Mouse (Mus musculus) lung, embryonic 16.5 days (tissue): Measurements from ENCODE around the gene Pik3r6. TPM values are rescaled to one million over a fixed set of nuclear protein-coding genes. Genes with fewer than 3 reads are reported as not detected.

Source experiments
- ATAC-seq: fragments of 200-750 bp; cut with Nextera tagmentation; 2 replicates; pipeline ENCODE4 v1.8.0; 2017; ENCODE audit warnings: low read depth, mild to moderate bottlenecking, moderate library complexity
- H3K27ac ChIP-seq: fragments of 300-500 bp; sonication (generic); 2 replicates; pipeline ENCODE4 v1.5.1; 2014; ENCODE audit warnings: mild to moderate bottlenecking, control low read depth, low read length
- H3K27me3 ChIP-seq: fragments of 300-500 bp; sonication (generic); 2 replicates; pipeline ENCODE4 v1.6.1; 2014; ENCODE audit warnings: low read depth, low read length, mixed read lengths; ENCODE audit not compliant: control insufficient read depth, insufficient read depth
- H3K36me3 ChIP-seq: fragments of 300-500 bp; sonication (generic); 2 replicates; pipeline ENCODE4 v1.6.1; 2014; ENCODE audit warnings: low read length; ENCODE audit not compliant: control insufficient read depth, insufficient read depth
- H3K4me1 ChIP-seq: fragments of 300-500 bp; sonication (generic); replicated peaks from 2 replicates; pipeline ENCODE4 v1.6.1; 2014; ENCODE audit warnings: low read length, mixed read lengths; ENCODE audit not compliant: control insufficient read depth, insufficient read depth
- H3K4me2 ChIP-seq: fragments of 300-500 bp; sonication (generic); 2 replicates; pipeline ENCODE4 v1.6.1; 2014; ENCODE audit warnings: low read depth, low read length, control low read depth
- H3K4me3 ChIP-seq: fragments of 300-500 bp; sonication (generic); 2 replicates; pipeline ENCODE4 v1.5.1; 2014; ENCODE audit warnings: mild to moderate bottlenecking, low read length, control low read depth
- H3K9ac ChIP-seq: fragments of 300-500 bp; sonication (generic); 2 replicates; pipeline ENCODE4 v1.6.1; 2014; ENCODE audit warnings: low read length, control low read depth
- H3K9me3 ChIP-seq: fragments of 300-500 bp; sonication (generic); 2 replicates; pipeline ENCODE4 v1.6.1; 2016; ENCODE audit warnings: low read length; ENCODE audit not compliant: control insufficient read depth
- WGBS: fragments of 180-500 bp; shearing (Covaris S2); extraction: QIAGEN DNeasy Blood & Tissue Kit; methylation state at CpG from one replicate; pipeline ENCODE4 v1.1.7; 2014; 5-methylcytosine and 5-hydroxymethylcytosine counted together
- polyA plus RNA-seq: library from polyadenylated mRNA; unstranded; fragments of >200 nt; fragmentation: Nextera tagmentation; extraction: Ambion mirVana; gene quantifications from 2 replicates; pipeline ENCODE4 v1.2.1, GENCODE M21; 2015

Gene Pik3r6
- polyA plus RNA-seq, 1 experiment from 2014 or later, result 6.0 TPM

- no peak overlapping the region for H3K27ac ChIP-seq
- H3K4me2 ChIP-seq, result no peak overlapping the region
- no peaks in the 10 kb centered on the region for H3K9me3 ChIP-seq
- no peaks in the 10 kb centered on the region for H3K27me3 ChIP-seq
- no peak for ATAC-seq
- H3K4me3 ChIP-seq, result no peak overlapping the region
- H3K9ac ChIP-seq, result no peak overlapping the region
- peaks cover 15% of the 10 kb centered on the region for H3K4me1 ChIP-seq
- 68% methylated on average over 3 of the region's 3 CpGs for WGBS
- H3K36me3 ChIP-seq, result no peaks in the 10 kb centered on the region
These were observed 90.4 kb downstream of the Pik3r6 start for GRCm38 (mm10) chr11:68593247-68593646.

- Histone ChIP-seq H3K36me3 (no peaks in the 10 kb centered on the region), H3K27ac (no peak overlapping the region), H3K9ac (no peak overlapping the region), H3K9me3 (no peaks in the 10 kb centered on the region), H3K4me3 (no peak overlapping the region), H3K4me2 (no peak overlapping the region), H3K4me1 (peaks cover 38% of the 10 kb centered on the region), H3K27me3 (no peaks in the 10 kb centered on the region)
- no peak for ATAC-seq
- 78% methylated on average over 2 of the region's 2 CpGs for WGBS
These were observed 95.1 kb downstream of the Pik3r6 start for GRCm38 (mm10) chr11:68597912-68598311.

- Histone ChIP-seq H3K4me2 (no peak overlapping the region), H3K4me3 (no peak overlapping the region), H3K36me3 (no peaks in the 10 kb centered on the region), H3K27ac (peak overlapping the region; percentile 97), H3K27me3 (no peaks in the 10 kb centered on the region), H3K9me3 (no peaks in the 10 kb centered on the region), H3K9ac (no peak overlapping the region), H3K4me1 (peaks cover 39% of the 10 kb centered on the region)
- WGBS, result 5% methylated on average over 6 of the region's 6 CpGs
- ATAC-seq, result peak; percentile 89
These were observed 97.8 kb downstream of the Pik3r6 start for GRCm38 (mm10) chr11:68600551-68601021.

- H3K9me3 ChIP-seq, result no peaks in the 10 kb centered on the region
- peaks cover 39% of the 10 kb centered on the region for H3K4me1 ChIP-seq
- H3K27ac ChIP-seq, result peak overlapping the region; percentile 97
- peak overlapping the region; percentile 31; the same call in 1 of the 2 replicates for H3K9ac ChIP-seq
- H3K27me3 ChIP-seq, result no peaks in the 10 kb centered on the region
- no peak overlapping the region for H3K4me3 ChIP-seq
- peak; percentile 31; the same call in 1 of the 2 replicates for ATAC-seq
- H3K4me2 ChIP-seq, result no peak overlapping the region
- WGBS, result 10% methylated on average over 9 of the region's 9 CpGs
- no peaks in the 10 kb centered on the region for H3K36me3 ChIP-seq
These were observed 98.7 kb downstream of the Pik3r6 start for GRCm38 (mm10) chr11:68601486-68601991.

Other genes with a start within 250 kb of the Pik3r6 start
- 1.7 and 1.9 TPM in 2 replicates for gene Ntn1, start 102.2 kb upstream of the Pik3r6 start, polyA plus RNA-seq
- gene Pik3r5, start 70.9 kb upstream of the Pik3r6 start, polyA plus RNA-seq, result 0.55 and 0.67 TPM in 2 replicates
- 4.1 and 4.3 TPM in 2 replicates for gene Mfsd6l, start 53.2 kb downstream of the Pik3r6 start, polyA plus RNA-seq
- 0.67 and 1.1 TPM in 2 replicates for gene Ccdc42, start 84.0 kb downstream of the Pik3r6 start, polyA plus RNA-seq
- 119 and 125 TPM in 2 replicates for gene Myh10, start 188.5 kb downstream of the Pik3r6 start, polyA plus RNA-seq